ENCODE assay signal across 14 mouse cellular contexts in genomic region chr10:119169237-119169636, GRCm38 (mm10).
"Had no signal": no experiment of that assay in that cellular context is flagged by ENCODE, and none has a peak within 500 bp of the region (broad histone marks: within the 10 kb centered on the region; RNA-seq: fewer than 3 reads in every experiment).

No protein-coding gene starts in this region.

- H3K27ac ChIP-seq: limb, embryonic 10.5 days; limb, embryonic 13.5 days; liver, embryonic 12.5 days; liver, embryonic 15.5 days; lung, embryonic 15.5 days; stomach, embryonic 15.5 days had no signal

- H3K4me1 ChIP-seq: liver, embryonic 12.5 days; liver, embryonic 15.5 days; lung, embryonic 15.5 days; stomach, embryonic 15.5 days had no signal

- H3K4me3 ChIP-seq: limb, embryonic 10.5 days; limb, embryonic 13.5 days; liver, embryonic 12.5 days; liver, embryonic 15.5 days; lung, embryonic 15.5 days; megakaryocyte, embryonic 14.5 days; stomach, embryonic 15.5 days had no signal

- DNase-seq: kidney, adult 18-20 months; layer of hippocampus, postnatal 36 days; liver; lung, postnatal 10 days; spleen, adult 18-20 months; thymus, postnatal 25 days had no signal

- H3K36me3 ChIP-seq: limb, embryonic 10.5 days; limb, embryonic 13.5 days; liver, embryonic 12.5 days; liver, embryonic 15.5 days; lung, embryonic 15.5 days; stomach, embryonic 15.5 days had no signal

- H3K9me3 ChIP-seq: limb, embryonic 10.5 days; limb, embryonic 13.5 days; liver, embryonic 12.5 days; liver, embryonic 15.5 days; lung, embryonic 15.5 days; stomach, embryonic 15.5 days had no signal

- ATAC-seq: liver, embryonic 12.5 days had no signal

- H3K27me3 ChIP-seq: limb, embryonic 13.5 days; liver, embryonic 12.5 days; liver, embryonic 15.5 days; lung, embryonic 15.5 days; megakaryocyte, embryonic 14.5 days; stomach, embryonic 15.5 days had no signal

- H3K9ac ChIP-seq: limb, embryonic 13.5 days; liver, embryonic 12.5 days; liver, embryonic 15.5 days; lung, embryonic 15.5 days; stomach, embryonic 15.5 days had no signal

- H3K4me2 ChIP-seq: limb, embryonic 13.5 days; liver, embryonic 12.5 days; liver, embryonic 15.5 days; lung, embryonic 15.5 days; midbrain, embryonic 11.5 days; stomach, embryonic 15.5 days had no signal
